Mouse (Mus musculus) spleen, adult 2 months (tissue): ENCODE measurements around the gene Bptf.

Source experiments
- CTCF ChIP-seq: fragments of 200-500 bp; IDR thresholded peaks from 2 replicates; pipeline ENCODE4 v1.5.1; 2011; ENCODE audit warnings: mild to moderate bottlenecking, inconsistent platforms; ENCODE audit not compliant: insufficient read depth, insufficient read length, insufficient replicate concordance; ENCODE audit errors: extremely low read depth
- POLR2A ChIP-seq: fragments of 200-500 bp; IDR thresholded peaks from 2 replicates; pipeline ENCODE4 v1.6.1; 2011; ENCODE audit warnings: low read depth, low read length, inconsistent platforms

DNA sequence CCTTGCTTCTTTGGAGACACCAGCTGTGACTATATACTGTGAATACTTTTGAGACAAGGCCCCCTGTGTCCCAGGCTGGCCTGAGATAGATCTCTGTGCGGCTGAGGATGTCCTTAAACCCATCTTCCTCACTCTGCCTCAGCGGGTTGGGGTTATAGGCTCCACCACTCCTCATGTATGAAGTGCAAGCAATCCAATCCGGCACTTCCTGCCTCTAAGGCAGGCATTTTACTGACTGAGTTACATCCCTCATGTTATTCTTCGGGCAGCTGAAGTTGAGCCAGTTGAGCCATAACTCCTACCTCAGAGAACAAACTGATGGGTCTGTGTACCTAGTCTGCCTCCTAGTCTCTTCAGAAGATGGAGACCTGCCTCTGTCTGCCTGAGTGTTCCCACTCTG is 107.5 kb downstream of the Bptf start:
- no peak for TF ChIP-seq CTCF
- TF ChIP-seq POLR2A: no peak
